Mouse (Mus musculus) hindbrain, postnatal 0 days (tissue): ENCODE data around the gene Axdnd1. TPM values are rescaled to one million over a fixed set of nuclear protein-coding genes. Genes with fewer than 3 reads are reported as not detected.

ENCODE experiments used
- ATAC-seq: fragments of 200-750 bp; cut with Nextera tagmentation; 2 replicates; pipeline ENCODE4 v1.8.0; 2017; ENCODE audit warnings: mild to moderate bottlenecking, moderate TSS enrichment, moderate library complexity
- DNase-seq: peaks from one replicate; pipeline ENCODE4 v3.0.0-alpha.2; 2015; ENCODE audit warnings: low spot score
- H3K27ac ChIP-seq: fragments of 300-500 bp; sonication (generic); 2 replicates; pipeline ENCODE4 v1.5.1; 2014; ENCODE audit warnings: mild to moderate bottlenecking
- H3K27me3 ChIP-seq: fragments of 300-500 bp; sonication (generic); 2 replicates; pipeline ENCODE4 v1.6.1; 2014; ENCODE audit warnings: low read length, mixed read lengths; ENCODE audit not compliant: insufficient read depth
- H3K36me3 ChIP-seq: fragments of 300-500 bp; sonication (generic); 2 replicates; pipeline ENCODE4 v1.6.1; 2014; ENCODE audit warnings: low read length, mixed read lengths; ENCODE audit not compliant: insufficient read depth
- H3K4me1 ChIP-seq: fragments of 300-500 bp; sonication (generic); 2 replicates; pipeline ENCODE4 v1.6.1; 2014; ENCODE audit warnings: antibody characterized with exemption, low read length, mixed read lengths; ENCODE audit not compliant: insufficient read depth
- H3K4me2 ChIP-seq: fragments of 300-500 bp; sonication (generic); 2 replicates; pipeline ENCODE4 v1.6.1; 2014; ENCODE audit warnings: low read depth, mild to moderate bottlenecking, low read length, moderate library complexity, mixed read lengths
- H3K4me3 ChIP-seq: fragments of 300-500 bp; sonication (generic); 2 replicates; pipeline ENCODE4 v1.5.1; 2014; ENCODE audit warnings: low read length
- H3K9ac ChIP-seq: fragments of 300-500 bp; sonication (generic); replicated peaks from 2 replicates; pipeline ENCODE4 v1.6.1; 2014; ENCODE audit warnings: mild to moderate bottlenecking, low read length, moderate library complexity, mixed read lengths
- H3K9me3 ChIP-seq: fragments of 300-500 bp; sonication (generic); 2 replicates; pipeline ENCODE4 v1.6.1; 2016; ENCODE audit warnings: low read length, mixed read lengths
- CTCF ChIP-seq: IDR thresholded peaks from 2 replicates; pipeline ENCODE4 v1.5.1; 2016; ENCODE audit warnings: antibody characterized with exemption, control low read depth, low read depth
- WGBS: fragments of 180-500 bp; shearing (Covaris S2); extraction: QIAGEN DNeasy Blood & Tissue Kit; methylation state at CpG from one replicate; pipeline ENCODE4 v1.1.7; 2014; 5-methylcytosine and 5-hydroxymethylcytosine counted together
- polyA plus RNA-seq: library from polyadenylated mRNA; unstranded; fragments of >200 nt; fragmentation: Nextera tagmentation; extraction: Ambion mirVana; gene quantifications from 2 replicates; pipeline ENCODE4 v1.2.1, GENCODE M21; 2015
- total RNA-seq: library from RNA; depleted of rRNA; stranded (reverse); fragments of >200 nt; gene quantifications from 2 replicates; pipeline ENCODE4 v1.2.3, GENCODE M21; 2014

The Axdnd1 gene
- total and polyA plus RNA-seq, 2 experiments from 2014 or later: 0.16 to 0.40 TPM

DNA sequence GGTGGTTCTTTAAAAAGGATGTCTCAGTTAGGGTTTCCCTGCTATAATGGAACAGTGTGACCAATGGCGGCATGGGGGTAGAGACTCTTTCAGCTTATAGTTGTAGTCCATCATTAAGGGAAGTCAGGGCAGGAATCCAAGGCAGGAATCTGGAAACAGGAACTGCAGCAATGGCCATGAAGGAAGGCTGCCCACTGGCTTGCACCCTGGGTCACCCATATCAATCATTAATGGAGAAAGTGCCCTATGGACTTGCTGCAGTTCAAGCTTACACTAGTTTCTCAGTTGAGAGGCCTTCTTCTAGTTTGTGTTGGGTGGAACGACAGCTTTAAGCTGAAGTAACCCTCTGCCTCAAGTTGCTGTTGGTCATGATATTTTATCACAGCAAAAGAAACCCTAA is 68.5 kb downstream of the Axdnd1 start:
- Histone ChIP-seq H3K27ac (no peak overlapping the region), H3K4me3 (no peak overlapping the region), H3K4me1 (no peaks in the 10 kb centered on the region), H3K9ac (no peak overlapping the region), H3K36me3 (no peaks in the 10 kb centered on the region), H3K9me3 (no peaks in the 10 kb centered on the region), H3K4me2 (no peak overlapping the region), H3K27me3 (no peaks in the 10 kb centered on the region)
- ATAC-seq (no peak), DNase-seq (no peak)
- 93% methylated on average over 2 of the region's 2 CpGs for WGBS
- no peak for TF ChIP-seq CTCF

DNA sequence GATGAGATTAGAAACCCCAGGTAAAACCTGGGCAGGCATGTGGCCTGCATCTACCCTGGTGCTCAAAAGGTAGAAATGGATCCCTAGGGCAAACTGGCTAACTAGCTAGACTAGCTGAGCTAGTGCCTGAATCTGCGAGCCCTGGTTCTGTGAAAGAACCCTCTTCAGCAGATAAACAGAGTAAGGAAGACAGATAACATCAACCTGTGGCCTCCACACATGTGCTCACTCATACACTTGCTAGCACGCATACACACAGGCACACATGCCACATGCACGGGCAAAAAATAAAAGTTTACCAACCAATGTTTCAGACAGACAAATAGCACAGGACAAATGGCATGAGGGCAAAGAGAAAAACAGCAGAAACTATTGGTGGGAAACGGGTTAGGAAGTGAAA is 70.5 kb downstream of the Axdnd1 start:
- H3K27me3 ChIP-seq: no peaks in the 10 kb centered on the region
- no peak overlapping the region for H3K4me3 ChIP-seq
- WGBS: 88% methylated on average over 4 of the region's 4 CpGs
- no peaks in the 10 kb centered on the region for H3K9me3 ChIP-seq
- H3K36me3 ChIP-seq: no peaks in the 10 kb centered on the region
- ATAC-seq (no peak), DNase-seq (no peak)
- no peak overlapping the region for H3K27ac ChIP-seq
- no peak for TF ChIP-seq CTCF
- no peaks in the 10 kb centered on the region for H3K4me1 ChIP-seq
- H3K4me2 ChIP-seq: no peak overlapping the region
- H3K9ac ChIP-seq: no peak overlapping the region

DNA sequence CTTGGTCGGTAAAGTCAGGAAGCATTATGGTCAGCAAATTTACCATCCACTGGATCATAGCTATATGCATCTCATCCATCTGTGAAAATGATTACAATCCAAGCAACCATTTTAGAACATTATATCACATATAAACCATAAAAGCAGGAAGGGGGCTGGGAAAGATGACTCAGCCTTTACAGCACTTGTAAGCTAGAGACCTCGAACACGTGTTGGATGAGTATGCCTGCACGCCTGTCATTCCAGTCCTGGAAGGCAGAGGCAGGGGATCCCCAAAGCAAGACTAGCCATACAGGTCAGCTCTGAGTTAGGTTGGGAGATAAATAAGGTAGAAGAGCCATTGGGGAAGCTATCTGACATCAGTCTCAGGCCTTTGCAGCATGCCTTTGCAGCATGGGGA is 71.9 kb downstream of the Axdnd1 start:
- TF ChIP-seq CTCF: no peak
- ATAC-seq: no peak
- 85% methylated on average over 4 of the region's 4 CpGs for WGBS

DNA sequence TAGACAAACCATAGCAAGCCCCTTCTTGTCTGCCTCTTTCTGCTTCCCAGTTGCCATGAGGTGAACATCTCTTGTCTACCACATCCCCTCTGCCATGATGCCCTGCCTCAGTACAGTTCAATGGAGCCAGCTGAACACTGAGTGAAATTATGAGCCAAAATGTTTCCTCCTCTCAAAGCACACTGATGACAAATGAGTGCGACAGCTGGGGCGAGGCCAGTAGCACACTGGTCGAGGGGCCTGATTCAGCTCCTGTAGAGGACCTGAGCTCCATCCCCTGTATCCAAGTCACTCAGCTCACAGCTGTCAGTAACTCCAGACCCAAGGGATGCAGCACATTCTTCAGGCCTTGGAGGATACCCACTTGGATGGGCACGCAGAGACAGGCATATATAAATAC is 75.3 kb downstream of the Axdnd1 start:
- no peak for ATAC-seq
- Histone ChIP-seq H3K4me3 (no peak overlapping the region), H3K9ac (no peak overlapping the region), H3K9me3 (no peaks in the 10 kb centered on the region), H3K27me3 (no peaks in the 10 kb centered on the region), H3K36me3 (no peaks in the 10 kb centered on the region), H3K27ac (no peak overlapping the region), H3K4me1 (no peaks in the 10 kb centered on the region), H3K4me2 (no peak overlapping the region)
- no peak for TF ChIP-seq CTCF
- 83% methylated on average over 4 of the region's 4 CpGs for WGBS
- DNase-seq: no peak

More for the DNA sequence above, 71.9 kb downstream of the Axdnd1 start:
- H3K4me1 ChIP-seq: no peaks in the 10 kb centered on the region
- H3K9me3 ChIP-seq: no peaks in the 10 kb centered on the region
- no peak overlapping the region for H3K4me3 ChIP-seq
- H3K4me2 ChIP-seq: no peak overlapping the region
- H3K9ac ChIP-seq: no peak overlapping the region
- DNase-seq: no peak
- no peaks in the 10 kb centered on the region for H3K27me3 ChIP-seq
- no peaks in the 10 kb centered on the region for H3K36me3 ChIP-seq
- H3K27ac ChIP-seq: no peak overlapping the region

DNA sequence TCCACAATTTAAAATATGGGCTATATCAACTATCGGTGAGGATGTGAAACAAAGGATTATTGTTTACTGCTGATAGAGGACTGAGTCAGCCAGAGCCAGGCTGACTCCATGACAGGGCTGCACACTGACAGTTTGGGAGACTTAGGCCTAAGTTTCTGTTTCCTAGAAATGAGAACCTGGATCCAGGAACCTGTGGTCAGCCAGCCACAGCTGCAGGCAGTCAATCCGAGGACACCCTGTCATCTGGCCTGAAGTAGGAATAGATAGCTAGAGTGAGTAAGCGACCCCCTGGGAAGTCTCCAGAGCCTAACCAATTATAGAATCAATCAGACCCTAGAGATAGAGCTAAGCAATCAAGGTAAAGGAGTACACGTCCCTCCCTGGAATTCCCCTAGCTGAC is 76.5 kb downstream of the Axdnd1 start:
- Histone ChIP-seq H3K27me3 (no peaks in the 10 kb centered on the region), H3K36me3 (no peaks in the 10 kb centered on the region), H3K4me1 (no peaks in the 10 kb centered on the region), H3K9ac (no peak overlapping the region), H3K27ac (no peak overlapping the region), H3K9me3 (no peaks in the 10 kb centered on the region), H3K4me2 (no peak overlapping the region), H3K4me3 (no peak overlapping the region)
- no peak for DNase-seq
- WGBS: 84% methylated on average over 4 of the region's 4 CpGs
- no peak for ATAC-seq
- no peak for TF ChIP-seq CTCF

DNA sequence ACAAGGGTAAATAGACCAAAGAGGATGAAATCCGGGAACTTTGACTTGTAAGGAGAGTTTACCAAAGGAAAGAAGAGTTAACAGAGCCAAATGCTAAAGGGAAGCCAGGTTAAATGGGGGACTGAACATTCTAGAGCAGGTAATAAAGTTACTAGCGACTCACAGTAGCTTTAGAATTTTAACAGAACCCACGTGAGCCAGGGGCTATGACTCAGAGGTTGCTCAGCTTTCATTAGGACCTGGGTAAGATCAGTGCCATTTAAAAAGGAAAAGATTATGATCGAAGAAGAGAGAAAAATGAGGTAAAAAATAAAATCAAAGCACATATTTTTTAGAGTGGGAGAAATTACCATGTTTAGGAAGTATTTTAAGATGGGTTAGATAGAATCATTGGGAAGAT is 80.1 kb downstream of the Axdnd1 start:
- no peak overlapping the region for H3K9ac ChIP-seq
- no peaks in the 10 kb centered on the region for H3K4me1 ChIP-seq
- ATAC-seq (no peak), DNase-seq (no peak)
- no peak overlapping the region for H3K27ac ChIP-seq
- no peak overlapping the region for H3K4me3 ChIP-seq
- H3K9me3 ChIP-seq: no peaks in the 10 kb centered on the region
- TF ChIP-seq CTCF: no peak
- H3K4me2 ChIP-seq: no peak overlapping the region
- no peaks in the 10 kb centered on the region for H3K27me3 ChIP-seq
- WGBS: 81% methylated on average over 4 of the region's 4 CpGs
- H3K36me3 ChIP-seq: no peaks in the 10 kb centered on the region

DNA sequence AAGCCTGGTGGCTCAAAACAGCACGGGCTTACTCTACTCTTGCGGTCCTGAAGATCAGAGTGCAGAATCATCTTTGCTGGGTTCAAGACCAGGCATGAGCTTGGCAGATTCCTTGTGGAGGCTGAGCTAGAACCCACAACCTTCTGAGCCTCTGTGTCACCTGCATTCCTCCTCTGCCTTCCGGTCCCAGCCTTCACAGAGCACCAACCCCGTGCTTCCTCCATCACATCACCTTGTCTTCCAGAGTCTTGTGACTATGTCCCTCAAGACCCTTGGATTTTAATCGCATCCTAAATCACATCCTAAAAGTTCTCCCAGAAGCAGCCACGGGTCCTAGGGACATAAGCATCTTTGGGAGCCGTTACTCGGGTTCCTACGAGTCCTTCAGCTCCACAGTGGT is 97.8 kb downstream of the Axdnd1 start:
- Histone ChIP-seq H3K9ac (no peak overlapping the region), H3K4me1 (no peaks in the 10 kb centered on the region), H3K36me3 (no peaks in the 10 kb centered on the region), H3K4me2 (no peak overlapping the region), H3K4me3 (no peak overlapping the region), H3K27me3 (no peaks in the 10 kb centered on the region), H3K9me3 (no peaks in the 10 kb centered on the region), H3K27ac (no peak overlapping the region)
- no peak for DNase-seq
- 88% methylated on average over 9 of the region's 9 CpGs for WGBS
- no peak for TF ChIP-seq CTCF
- ATAC-seq: no peak
